Mouse (Mus musculus) limb, embryonic 15.5 days (tissue): ENCODE results near the gene Atp8b4. TPM values are rescaled to one million over a fixed set of nuclear protein-coding genes. Genes with fewer than 3 reads are reported as not detected.

Source experiments
- polyA plus RNA-seq: library from polyadenylated mRNA; unstranded; fragments of >200 nt; fragmentation: Nextera tagmentation; extraction: Ambion mirVana; gene quantifications from 2 replicates; pipeline ENCODE4 v1.2.1, GENCODE M21; 2015

Atp8b4 gene
- polyA plus RNA-seq, 1 experiment from 2014 or later: 0.77 TPM

Other genes with a start within 250 kb of the Atp8b4 start
- 0.27 and 0.34 TPM in 2 replicates for gene Slc27a2, start 51.7 kb upstream of the Atp8b4 start, polyA plus RNA-seq
- 151 and 153 TPM in 2 replicates for gene Hdc, start 118.6 kb upstream of the Atp8b4 start, polyA plus RNA-seq
- 44.5 and 46.2 TPM in 2 replicates for gene Gabpb1, start 175.7 kb upstream of the Atp8b4 start, polyA plus RNA-seq
- 39.5 and 40.8 TPM in 2 replicates for gene Usp8, start 206.7 kb upstream of the Atp8b4 start, polyA plus RNA-seq